Mouse (Mus musculus) liver, embryonic 11.5 days (tissue): Measurements from ENCODE around the gene Vrk1. TPM values are rescaled to one million over a fixed set of nuclear protein-coding genes. Genes with fewer than 3 reads are reported as not detected.

Source experiments
- ATAC-seq: fragments of 200-750 bp; cut with Nextera tagmentation; replicated peaks from 2 replicates; pipeline ENCODE4 v1.8.0; 2017; ENCODE audit warnings: moderate number of reproducible peaks, mild to moderate bottlenecking, moderate TSS enrichment, moderate library complexity; ENCODE audit not compliant: low FRiP score
- DNase-seq: peaks from one replicate; pipeline ENCODE4 v3.0.0-alpha.2; 2017; ENCODE audit warnings: low spot score
- H3K27ac ChIP-seq: fragments of 300-500 bp; sonication (generic); 2 replicates; pipeline ENCODE4 v1.5.1; 2014; ENCODE audit warnings: mild to moderate bottlenecking, low read depth, low read length, control low read depth
- H3K27me3 ChIP-seq: fragments of 300-500 bp; sonication (generic); replicated peaks from 2 replicates; pipeline ENCODE4 v1.6.1; 2014; ENCODE audit warnings: low read length, mixed read lengths; ENCODE audit not compliant: control insufficient read depth, insufficient read depth
- H3K36me3 ChIP-seq: fragments of 300-500 bp; sonication (generic); 2 replicates; pipeline ENCODE4 v1.6.1; 2014; ENCODE audit warnings: mild to moderate bottlenecking, low read length, moderate library complexity, mixed read lengths; ENCODE audit not compliant: control insufficient read depth, insufficient read depth
- H3K4me1 ChIP-seq: fragments of 300-500 bp; sonication (generic); replicated peaks from 2 replicates; pipeline ENCODE4 v1.6.1; 2014; ENCODE audit warnings: low read length, mixed read lengths; ENCODE audit not compliant: control insufficient read depth, insufficient read depth
- H3K4me2 ChIP-seq: fragments of 300-500 bp; sonication (generic); 2 replicates; pipeline ENCODE4 v1.6.1; 2014; ENCODE audit warnings: mild to moderate bottlenecking, control low read depth, moderate library complexity
- H3K4me3 ChIP-seq: fragments of 300-500 bp; sonication (generic); 2 replicates; pipeline ENCODE4 v1.5.1; 2014; ENCODE audit warnings: low read depth, low read length, control low read depth
- H3K9ac ChIP-seq: fragments of 300-500 bp; sonication (generic); 2 replicates; pipeline ENCODE4 v1.6.1; 2014; ENCODE audit warnings: low read depth, low read length, control low read depth
- H3K9me3 ChIP-seq: fragments of 300-500 bp; sonication (generic); 2 replicates; pipeline ENCODE4 v1.6.1; 2016; ENCODE audit warnings: low read length, inconsistent platforms, mixed read lengths; ENCODE audit not compliant: control insufficient read depth
- WGBS: fragments of 180-500 bp; shearing (Covaris S2); extraction: QIAGEN DNeasy Blood & Tissue Kit; methylation state at CpG from one replicate; pipeline ENCODE4 v1.1.7; 2014; 5-methylcytosine and 5-hydroxymethylcytosine counted together
- polyA plus RNA-seq: library from polyadenylated mRNA; unstranded; fragments of >200 nt; fragmentation: Nextera tagmentation; extraction: Ambion mirVana; gene quantifications from 2 replicates; pipeline ENCODE4 v1.2.1, GENCODE M21; 2014

The Vrk1 gene
- polyA plus RNA-seq, 1 experiment from 2014 or later: 161 TPM

GRCm38 (mm10) chr12:106102726-106103643 is 93.0 kb downstream of the Vrk1 start:
- H3K4me3 ChIP-seq: no peak overlapping the region
- H3K4me1 ChIP-seq: no peaks in the 10 kb centered on the region
- no peak for ATAC-seq
- H3K27me3 ChIP-seq: no peaks in the 10 kb centered on the region
- H3K9ac ChIP-seq: no peak overlapping the region
- H3K27ac ChIP-seq: no peak overlapping the region
- H3K9me3 ChIP-seq: no peaks in the 10 kb centered on the region
- 70% methylated on average over 16 of the region's 16 CpGs for WGBS
- no peaks in the 10 kb centered on the region for H3K36me3 ChIP-seq
- no peak overlapping the region for H3K4me2 ChIP-seq
- DNase-seq: no peak

GRCm38 (mm10) chr12:106107272-106107671 is 97.2 kb downstream of the Vrk1 start:
- H3K36me3 ChIP-seq: no peaks in the 10 kb centered on the region
- no peak overlapping the region for H3K4me3 ChIP-seq
- ATAC-seq (no peak), DNase-seq (no peak)
- no peaks in the 10 kb centered on the region for H3K27me3 ChIP-seq
- no peaks in the 10 kb centered on the region for H3K4me1 ChIP-seq
- no peak overlapping the region for H3K4me2 ChIP-seq
- H3K9ac ChIP-seq: no peak overlapping the region
- no peak overlapping the region for H3K27ac ChIP-seq
- 89% methylated on average over 14 of the region's 14 CpGs for WGBS
- H3K9me3 ChIP-seq: no peaks in the 10 kb centered on the region

GRCm38 (mm10) chr12:106115070-106115891 is 105.3 kb downstream of the Vrk1 start:
- WGBS: 34% methylated on average over 6 of the region's 6 CpGs
- no peak overlapping the region for H3K27ac ChIP-seq
- no peaks in the 10 kb centered on the region for H3K36me3 ChIP-seq
- no peaks in the 10 kb centered on the region for H3K4me1 ChIP-seq
- H3K4me3 ChIP-seq: no peak overlapping the region
- peak; percentile 51 for DNase-seq
- H3K4me2 ChIP-seq: no peak overlapping the region
- ATAC-seq: no peak
- H3K9ac ChIP-seq: no peak overlapping the region
- H3K9me3 ChIP-seq: no peaks in the 10 kb centered on the region
- H3K27me3 ChIP-seq: no peaks in the 10 kb centered on the region

GRCm38 (mm10) chr12:106115892-106116206 is 105.8 kb downstream of the Vrk1 start:
- H3K4me2 ChIP-seq: no peak overlapping the region
- H3K9me3 ChIP-seq: no peaks in the 10 kb centered on the region
- no peak overlapping the region for H3K4me3 ChIP-seq
- H3K27me3 ChIP-seq: no peaks in the 10 kb centered on the region
- ATAC-seq (no peak), DNase-seq (no peak)
- H3K4me1 ChIP-seq: no peaks in the 10 kb centered on the region
- no peaks in the 10 kb centered on the region for H3K36me3 ChIP-seq
- no peak overlapping the region for H3K9ac ChIP-seq
- 62% methylated on average over 5 of the region's 5 CpGs for WGBS
- no peak overlapping the region for H3K27ac ChIP-seq

GRCm38 (mm10) chr12:106123276-106123675 is 113.2 kb downstream of the Vrk1 start:
- Histone ChIP-seq H3K27ac (no peak overlapping the region), H3K4me1 (no peaks in the 10 kb centered on the region), H3K36me3 (no peaks in the 10 kb centered on the region), H3K4me2 (no peak overlapping the region), H3K27me3 (no peaks in the 10 kb centered on the region), H3K9ac (no peak overlapping the region), H3K9me3 (0 out of 2 replicates have a peak, but pooled peaks cover 2% of the 10 kb centered on the region), H3K4me3 (no peak overlapping the region)
- WGBS: 71% methylated on average over 14 of the region's 14 CpGs
- ATAC-seq (no peak), DNase-seq (no peak)

GRCm38 (mm10) chr12:106124581-106124980 is 114.6 kb downstream of the Vrk1 start:
- Histone ChIP-seq H3K4me3 (no peak overlapping the region), H3K27ac (no peak overlapping the region), H3K4me2 (no peak overlapping the region), H3K27me3 (no peaks in the 10 kb centered on the region), H3K9me3 (0 out of 2 replicates have a peak, but pooled peaks cover 2% of the 10 kb centered on the region), H3K36me3 (no peaks in the 10 kb centered on the region), H3K9ac (no peak overlapping the region), H3K4me1 (no peaks in the 10 kb centered on the region)
- ATAC-seq (no peak), DNase-seq (no peak)
- WGBS: 73% methylated on average over 3 of the region's 3 CpGs

Other genes with a start within 250 kb of the Vrk1 start
- gene Papola, start 225.5 kb upstream of the Vrk1 start, polyA plus RNA-seq: 178 and 192 TPM in 2 replicates